Mouse (Mus musculus): ENCODE data around the gene Mrpl4.

The Mrpl4 gene

GRCm38 (mm10) chr9:21002627-21003551 lies at the start of gene Mrpl4:
TSS of gene Mrpl4 (plus strand) at chr9:21002738.
- DNase-seq (ENCODE audit: low spot score in 2 of 2): peak; percentile 81 to 88

GRCm38 (mm10) chr9:20956989-20957388 lies 45.5 kb upstream of the Mrpl4 start:
- no peak for DNase-seq (ENCODE audit: low spot score in 2 of 2)

GRCm38 (mm10) chr9:20959430-20959938 lies 43.1 kb upstream of the Mrpl4 start, which contains the start of gene Dnmt1:
TSS of gene Dnmt1 (minus strand) at chr9:20959888.
- no peak for DNase-seq (ENCODE audit: low spot score in 2 of 2)

GRCm38 (mm10) chr9:20961557-20961956 lies 41.0 kb upstream of the Mrpl4 start:
- DNase-seq (ENCODE audit: low spot score in 2 of 2): no peak

GRCm38 (mm10) chr9:20965606-20966005 lies 36.9 kb upstream of the Mrpl4 start:
- no peak for DNase-seq (ENCODE audit: low spot score in 2 of 2)

- DNase-seq (ENCODE audit: low spot score in 2 of 2): no peak
Measured at GRCm38 (mm10) chr9:20966008-20966407, 36.5 kb upstream of the Mrpl4 start.

- DNase-seq (ENCODE audit: low spot score in 2 of 2): no peak
Measured at GRCm38 (mm10) chr9:20966747-20967146, 35.8 kb upstream of the Mrpl4 start.

- no peak for DNase-seq (ENCODE audit: low spot score in 2 of 2)
Measured at GRCm38 (mm10) chr9:20971751-20972140, 30.8 kb upstream of the Mrpl4 start.

- peak; percentile 56 to 67 for DNase-seq (ENCODE audit: low spot score in 2 of 2)
Measured at GRCm38 (mm10) chr9:20972141-20972992, 30.2 kb upstream of the Mrpl4 start.

GRCm38 (mm10) chr9:20973001-20973681 lies 29.4 kb upstream of the Mrpl4 start:
- DNase-seq (ENCODE audit: low spot score in 2 of 2): no peak

- DNase-seq (ENCODE audit: low spot score in 2 of 2): no peak
Measured at GRCm38 (mm10) chr9:20973682-20974075, 28.9 kb upstream of the Mrpl4 start.

- no peak for DNase-seq (ENCODE audit: low spot score in 2 of 2)
Measured at GRCm38 (mm10) chr9:20975431-20976215, 26.9 kb upstream of the Mrpl4 start.

- DNase-seq (ENCODE audit: low spot score in 2 of 2): peak; percentile 61 to 63
Measured at GRCm38 (mm10) chr9:20976216-20976960, 26.1 kb upstream of the Mrpl4 start, which contains the start of gene S1pr2. TSS of gene S1pr2 (minus strand) at chr9:20976781.

GRCm38 (mm10) chr9:20976961-20977689 lies 25.4 kb upstream of the Mrpl4 start:
- DNase-seq (ENCODE audit: low spot score in 2 of 2): no peak

GRCm38 (mm10) chr9:20978409-20979095 lies 24.0 kb upstream of the Mrpl4 start:
- DNase-seq (ENCODE audit: low spot score in 2 of 2): no peak

- no peak for DNase-seq (ENCODE audit: low spot score in 2 of 2)
Measured at GRCm38 (mm10) chr9:20979181-20979580, 23.4 kb upstream of the Mrpl4 start.

GRCm38 (mm10) chr9:20979769-20980168 lies 22.8 kb upstream of the Mrpl4 start:
- DNase-seq (ENCODE audit: low spot score in 2 of 2): no peak

- DNase-seq (ENCODE audit: low spot score in 2 of 2): no peak
Measured at GRCm38 (mm10) chr9:20982171-20982570, 20.4 kb upstream of the Mrpl4 start.

GRCm38 (mm10) chr9:20983169-20983568 lies 19.4 kb upstream of the Mrpl4 start:
- no peak for DNase-seq (ENCODE audit: low spot score in 2 of 2)
